Mouse (Mus musculus): ENCODE measurements around the gene Krt19. TPM values are rescaled to one million over a fixed set of nuclear protein-coding genes. Genes with fewer than 3 reads are reported as not detected.

Gene Krt19
- polyA plus RNA-seq, 1 experiment, result 933 TPM

- no peak for DNase-seq (ENCODE audit: low spot score)
Measured at GRCm38 (mm10) chr11:100137693-100138092, 10.8 kb downstream of the Krt19 start.

- DNase-seq (ENCODE audit: low spot score), result no peak
Measured at GRCm38 (mm10) chr11:100136559-100136958, 11.9 kb downstream of the Krt19 start.

- DNase-seq (ENCODE audit: low spot score), result no peak
Measured at GRCm38 (mm10) chr11:100135731-100136130, 12.7 kb downstream of the Krt19 start, which contains the start of gene Krt15. Krt15 (minus strand) TSS chr11:100135928.

- DNase-seq (ENCODE audit: low spot score), result no peak
Measured at GRCm38 (mm10) chr11:100124901-100125300, 23.6 kb downstream of the Krt19 start.

GRCm38 (mm10) chr11:100121466-100121865 lies 27.0 kb downstream of the Krt19 start, which contains the start of gene Krt13:
Krt13 (minus strand) TSS chr11:100121566.
- no peak for DNase-seq (ENCODE audit: low spot score)

- no peak for DNase-seq (ENCODE audit: low spot score)
Measured at GRCm38 (mm10) chr11:100120331-100120730, 28.1 kb downstream of the Krt19 start.

GRCm38 (mm10) chr11:100113742-100114029 lies 34.8 kb downstream of the Krt19 start:
- no peak for DNase-seq (ENCODE audit: low spot score)

- no peak for DNase-seq (ENCODE audit: low spot score)
Measured at GRCm38 (mm10) chr11:100112935-100113741, 35.3 kb downstream of the Krt19 start.

- no peak for DNase-seq (ENCODE audit: low spot score)
Measured at GRCm38 (mm10) chr11:100105576-100106122, 42.8 kb downstream of the Krt19 start, which contains the start of gene Krt36. Krt36 (minus strand) TSS chr11:100105626.

GRCm38 (mm10) chr11:100102693-100103429 lies 45.6 kb downstream of the Krt19 start:
- no peak for DNase-seq (ENCODE audit: low spot score)

- DNase-seq (ENCODE audit: low spot score), result no peak
Measured at GRCm38 (mm10) chr11:100100391-100100790, 48.1 kb downstream of the Krt19 start.

GRCm38 (mm10) chr11:100097819-100098218 lies 50.6 kb downstream of the Krt19 start:
- DNase-seq (ENCODE audit: low spot score), result no peak

- no peak for DNase-seq (ENCODE audit: low spot score)
Measured at GRCm38 (mm10) chr11:100096141-100096540, 52.3 kb downstream of the Krt19 start, which contains the start of gene Krt35. Krt35 (minus strand) TSS chr11:100096241.

Other genes starting within 250 kb of the Krt19 start
- gene Krtap31-1, start 240.7 kb downstream of the Krt19 start, polyA plus RNA-seq (2012; rRNA removed), result not detected in 2 replicates
- not detected in 2 replicates for gene Gm11565, start 233.9 kb downstream of the Krt19 start, polyA plus RNA-seq (2012; rRNA removed)
- not detected in 2 replicates for gene Krtap31-2, start 212.4 kb downstream of the Krt19 start, polyA plus RNA-seq (2012; rRNA removed)
- not detected in 2 replicates for gene Krtap9-5, start 200.2 kb downstream of the Krt19 start, polyA plus RNA-seq (2012; rRNA removed)
- gene Krtap29-1, start 169.6 kb downstream of the Krt19 start, polyA plus RNA-seq (2012; rRNA removed), result not detected in 2 replicates
- not detected in 2 replicates for gene Krtap16-1, start 162.1 kb downstream of the Krt19 start, polyA plus RNA-seq (2012; rRNA removed)
- gene Krtap17-1, start 154.7 kb downstream of the Krt19 start, polyA plus RNA-seq (2012; rRNA removed), result not detected in 2 replicates
- gene Krt33a, start 132.5 kb downstream of the Krt19 start, polyA plus RNA-seq (2012; rRNA removed), result 0.04 and 0.11 TPM in 2 replicates
- gene Krt33b, start 118.8 kb downstream of the Krt19 start, polyA plus RNA-seq (2012; rRNA removed), result not detected in 2 replicates
- not detected in 2 replicates for gene Krt34, start 107.1 kb downstream of the Krt19 start, polyA plus RNA-seq (2012; rRNA removed)
- not detected in 2 replicates for gene Krt31, start 98.1 kb downstream of the Krt19 start, polyA plus RNA-seq (2012; rRNA removed)
- not detected in 2 replicates for gene Krt32, start 60.4 kb downstream of the Krt19 start, polyA plus RNA-seq (2012; rRNA removed)
- gene Krt35, start 52.4 kb downstream of the Krt19 start, polyA plus RNA-seq (2012; rRNA removed), result 0.04 and 0.06 TPM in 2 replicates
- 0.22 and 0.33 TPM in 2 replicates for gene Krt36, start 43.0 kb downstream of the Krt19 start, polyA plus RNA-seq (2012; rRNA removed)
- gene Krt13, start 27.1 kb downstream of the Krt19 start, polyA plus RNA-seq (2012; rRNA removed), result 0.37 and 0.91 TPM in 2 replicates
- gene Krt15, start 12.7 kb downstream of the Krt19 start, polyA plus RNA-seq (2012; rRNA removed), result 622 and 677 TPM in 2 replicates
- gene Krt9, start 44.6 kb upstream of the Krt19 start, polyA plus RNA-seq (2012; rRNA removed), result not detected in 2 replicates
- 0.91 and 1.7 TPM in 2 replicates for gene Krt14, start 58.9 kb upstream of the Krt19 start, polyA plus RNA-seq (2012; rRNA removed)
- gene Krt16, start 100.2 kb upstream of the Krt19 start, polyA plus RNA-seq (2012; rRNA removed), result not detected in 2 replicates
- 0.44 and 0.61 TPM in 2 replicates for gene Krt17, start 112.4 kb upstream of the Krt19 start, polyA plus RNA-seq (2012; rRNA removed)
- not detected in 2 replicates for gene Krt42, start 121.2 kb upstream of the Krt19 start, polyA plus RNA-seq (2012; rRNA removed)
- 510 and 627 TPM in 2 replicates for gene Eif1, start 171.2 kb upstream of the Krt19 start, polyA plus RNA-seq (2012; rRNA removed)
- gene Gast, start 185.7 kb upstream of the Krt19 start, polyA plus RNA-seq (2012; rRNA removed), result not detected in 2 replicates
- 3.6 and 4.3 TPM in 2 replicates for gene Hap1, start 207.5 kb upstream of the Krt19 start, polyA plus RNA-seq (2012; rRNA removed)
- 92.4 and 119 TPM in 2 replicates for gene Jup, start 249.1 kb upstream of the Krt19 start, polyA plus RNA-seq (2012; rRNA removed)